33 mouse cellular contexts compared by ENCODE assay signal in genomic region chr12:69411936-69412335, GRCm38 (mm10). TPM values are rescaled to one million over a fixed set of nuclear protein-coding genes. Genes with fewer than 3 reads are reported as not detected.
DNase-seq lines count a peak whose midpoint lies in the region; ATAC-seq and TF ChIP-seq lines count a peak whose summit lies in the region.
"Had no signal": no experiment of that assay in that cellular context is flagged by ENCODE, and none has a peak within 500 bp of the region (broad histone marks: within the 10 kb centered on the region; RNA-seq: fewer than 3 reads in every experiment).

No protein-coding gene starts in this region.

- peak; percentile 60 for ATAC-seq in activated CD4-positive, CD25-positive, alpha-beta regulatory T cell, adult 4 months
- peak; percentile 59 for ATAC-seq in megakaryocyte, adult 5-6 weeks (ENCODE audit: poor library complexity, severe bottlenecking)
- ATAC-seq: forebrain, embryonic 14.5 days; intestine, embryonic 15.5 days; liver, embryonic 12.5 days; liver, postnatal 0 days; midbrain, embryonic 13.5 days; Patski had no signal

- WGBS in spleen, adult 2 months, result 22% methylated on average over 4 of the region's 4 CpGs

- no peaks in the 10 kb centered on the region for H3K36me3 ChIP-seq in spleen, adult 2 months (ENCODE audit: control insufficient read depth, insufficient read depth, low read length)
- H3K36me3 ChIP-seq: heart, embryonic 13.5 days; hindbrain, embryonic 10.5 days; hindbrain, embryonic 15.5 days; intestine, embryonic 15.5 days; liver, embryonic 12.5 days; midbrain, embryonic 13.5 days; neural tube, embryonic 13.5 days; stomach, embryonic 15.5 days had no signal

- H3K4me1 ChIP-seq in spleen, adult 2 months (ENCODE audit: control insufficient read depth, insufficient read depth, insufficient read length), result peaks cover 27% of the 10 kb centered on the region; the same call in 1 of the 2 replicates
- H3K4me1 ChIP-seq: hindbrain, embryonic 15.5 days; midbrain, embryonic 13.5 days; stomach, embryonic 15.5 days had no signal

- no peak for TF ChIP-seq POLR2A in spleen, adult 2 months (IDR thresholded peaks at IDR 0.05; ENCODE audit: low read depth, low read length)

- DNase-seq in spleen, adult 2 months (ENCODE audit: low read depth in 1 of 2, low spot score in 2 of 2), result no peak
- DNase-seq in spleen, postnatal 14 days (ENCODE audit: low spot score in 2 of 2), result no peak
- DNase-seq in natural killer cell, adult 2 months (ENCODE audit: low spot score in 2 of 2), result peak; percentile 65 to 79
- DNase-seq in retina, postnatal 1 day, result no peak
- no peak for DNase-seq in frontal cortex, postnatal 10 days (ENCODE audit: low spot score in 2 of 2)
- no peak for DNase-seq in cerebellum, adult 11 months
- DNase-seq: adrenal gland, postnatal 36 days; B cell, adult 2 months; cerebellum, adult 2 months; embryo, embryonic 11 days; gastrocnemius, adult 2 months; gastrocnemius, postnatal 36 days; heart, adult 2 months; heart, postnatal 10 days; kidney, adult 8-10 months; kidney, postnatal 10 days; layer of hippocampus, postnatal 36 days; left cerebral cortex, postnatal 4 days; liver, postnatal 0 days; lung, postnatal 36 days had no signal

- H3K27ac ChIP-seq in spleen, adult 2 months (ENCODE audit: insufficient read depth, low read length), result peak overlapping the region; percentile 35
- H3K27ac ChIP-seq: gastrocnemius, adult 2 months; heart, adult 2 months; heart, embryonic 13.5 days; hindbrain, embryonic 10.5 days; hindbrain, embryonic 15.5 days; intestine, embryonic 15.5 days; liver, embryonic 12.5 days; midbrain, embryonic 13.5 days; neural tube, embryonic 13.5 days; stomach, embryonic 15.5 days had no signal

- no peak for TF ChIP-seq CTCF in spleen, adult 2 months (IDR thresholded peaks at IDR 0.05; ENCODE audit: extremely low read depth, insufficient read depth, insufficient read length, insufficient replicate concordance)

- no peak overlapping the region for H3K4me3 ChIP-seq in spleen, adult 2 months (ENCODE audit: extremely low read depth, insufficient read depth, insufficient read length)
- H3K4me3 ChIP-seq: gastrocnemius, adult 2 months; heart, adult 2 months; heart, embryonic 13.5 days; hindbrain, embryonic 10.5 days; hindbrain, embryonic 15.5 days; intestine, embryonic 15.5 days; liver, embryonic 12.5 days; midbrain, embryonic 13.5 days; neural tube, embryonic 13.5 days; stomach, embryonic 15.5 days had no signal

- H3K27me3 ChIP-seq in spleen, adult 2 months (ENCODE audit: control insufficient read depth, insufficient read depth, low read length), result no peaks in the 10 kb centered on the region
- H3K27me3 ChIP-seq: heart, embryonic 13.5 days; hindbrain, embryonic 15.5 days; intestine, embryonic 15.5 days; liver, embryonic 12.5 days; midbrain, embryonic 13.5 days; neural tube, embryonic 13.5 days; Patski; stomach, embryonic 15.5 days had no signal

RNA-seq across cellular contexts. Expression of gene Gm9887, which starts 39.7 kb away (rescaled TPM):
- 3.0 and 5.6 TPM in 2 replicates for polyA plus RNA-seq in spleen, adult 2 months (2012; rRNA removed)
- polyA plus RNA-seq in activated CD4-positive, CD25-positive, alpha-beta regulatory T cell, adult 4 months (2017; shearing (Covaris generic)), result not detected
- total RNA-seq in megakaryocyte, adult 5-6 weeks (2015), result not detected in 2 replicates
- not detected in 2 replicates for total RNA-seq in megakaryocyte, adult 5-6 weeks (2017)
- total RNA-seq: gastrocnemius, adult 2 months; gastrocnemius, postnatal 36 days; megakaryocyte-erythroid progenitor cell, adult 5-6 weeks had no signal

RNA-seq across cellular contexts. Expression of gene Arf6, which starts 40.0 kb away (rescaled TPM):
- polyA plus RNA-seq in spleen, adult 2 months (2012; rRNA removed), result 182 and 253 TPM in 2 replicates
- polyA plus RNA-seq in activated CD4-positive, CD25-positive, alpha-beta regulatory T cell, adult 4 months (2017; shearing (Covaris generic)), result 10 to 100 TPM; 35.2 to 74.5 TPM
- 78.8 and 94.8 TPM in 2 replicates for total RNA-seq in megakaryocyte, adult 5-6 weeks (2015)
- 125 and 133 TPM in 2 replicates for total RNA-seq in megakaryocyte, adult 5-6 weeks (2017)

RNA-seq across cellular contexts. Expression of gene Nemf, which starts 55.0 kb away (rescaled TPM):
- polyA plus RNA-seq in spleen, adult 2 months (2012; rRNA removed), result 2.3 and 2.6 TPM in 2 replicates
- 100 to 1,000 TPM; 138 to 148 TPM for polyA plus RNA-seq in activated CD4-positive, CD25-positive, alpha-beta regulatory T cell, adult 4 months (2017; shearing (Covaris generic))
- 43.7 and 44.6 TPM in 2 replicates for total RNA-seq in megakaryocyte, adult 5-6 weeks (2015)
- total RNA-seq in megakaryocyte, adult 5-6 weeks (2017), result 67.3 and 79.7 TPM in 2 replicates

Comparison
In these comparisons a context has a peak if more than half of its experiments do, and no peak if none do; other contexts are left out.
1. DNase-seq: peak in natural killer cell, adult 2 months (2 of 2); none in spleen, adult 2 months (0 of 2), spleen, postnatal 14 days (0 of 2), retina, postnatal 1 day (single experiment), frontal cortex, postnatal 10 days (0 of 2) and cerebellum, adult 11 months (single experiment).
2. RNA of gene Nemf, which starts 55.0 kb away (polyA plus RNA-seq): 138 to 148 TPM in activated CD4-positive, CD25-positive, alpha-beta regulatory T cell, adult 4 months; 2.3 to 2.6 TPM in spleen, adult 2 months; every median in the first group is over 10 times any median in the second.